Mouse (Mus musculus): ENCODE results near the gene Plppr2.

GRCm38 (mm10) chr9:21955570-21956281, 18.9 kb downstream of the Plppr2 start, which contains the start of gene Swsap1:
- TF ChIP-seq POLR2A (IDR thresholded peaks at IDR 0.05; ENCODE audit: insufficient read depth, low read length): peak; percentile 32
- TF ChIP-seq CTCF (IDR thresholded peaks at IDR 0.05; ENCODE audit: low read depth, low read length): no peak
- TF ChIP-seq EP300 (IDR thresholded peaks at IDR 0.05; ENCODE audit: insufficient read depth, low read depth, low read length): no peak

Measured in ES-Bruce4 (cell line).